Mouse (Mus musculus) heart, postnatal 0 days (tissue): ENCODE measurements at regions not wholly inside any gene's neighbourhood (a gene's known extent, or its start where the extent isn't known, plus 50 kb on each side); places are given as distances from the start of the nearest gene placed in this dataset.

Source experiments
- ATAC-seq: fragments of 200-750 bp; cut with Nextera tagmentation; 2 replicates; pipeline ENCODE4 v1.8.0; 2017; ENCODE audit warnings: low read depth, moderate number of reproducible peaks, moderate library complexity; ENCODE audit not compliant: insufficient read depth
- DNase-seq: peaks from one replicate; pipeline ENCODE4 v3.0.0-alpha.2; 2016; ENCODE audit warnings: low spot score
- H3K27ac ChIP-seq: fragments of 300-500 bp; sonication (generic); 2 replicates; pipeline ENCODE4 v1.5.1; 2014; ENCODE audit warnings: low read depth, mild to moderate bottlenecking
- H3K27me3 ChIP-seq: fragments of 300-500 bp; sonication (generic); 2 replicates; pipeline ENCODE4 v1.6.1; 2014; ENCODE audit warnings: low read length, mixed read lengths; ENCODE audit not compliant: control insufficient read depth, insufficient read depth
- H3K36me3 ChIP-seq: fragments of 300-500 bp; sonication (generic); replicated peaks from 2 replicates; pipeline ENCODE4 v1.6.1; 2014; ENCODE audit warnings: low read length, mixed read lengths; ENCODE audit not compliant: control insufficient read depth, insufficient read depth
- H3K4me1 ChIP-seq: fragments of 300-500 bp; sonication (generic); 2 replicates; pipeline ENCODE4 v1.6.1; 2014; ENCODE audit warnings: antibody characterized with exemption; ENCODE audit not compliant: control insufficient read depth, insufficient read depth
- H3K4me2 ChIP-seq: fragments of 300-500 bp; sonication (generic); 2 replicates; pipeline ENCODE4 v1.6.1; 2014; ENCODE audit warnings: low read depth, mild to moderate bottlenecking, low read length, moderate library complexity
- H3K4me3 ChIP-seq: fragments of 300-500 bp; sonication (generic); 2 replicates; pipeline ENCODE4 v1.5.1; 2014; ENCODE audit warnings: low read depth, low read length
- H3K9ac ChIP-seq: fragments of 300-500 bp; sonication (generic); replicated peaks from 2 replicates; pipeline ENCODE4 v1.6.1; 2014; ENCODE audit warnings: low read depth, low read length, mixed read lengths
- H3K9me3 ChIP-seq: fragments of 300-500 bp; sonication (generic); replicated peaks from 2 replicates; pipeline ENCODE4 v1.6.1; 2016; ENCODE audit warnings: low read length; ENCODE audit not compliant: control insufficient read depth
- CTCF ChIP-seq: IDR thresholded peaks from 2 replicates; pipeline ENCODE4 v1.5.1; 2016; ENCODE audit warnings: antibody characterized with exemption, control low read depth, low read depth
- WGBS: fragments of 180-500 bp; shearing (Covaris S2); extraction: QIAGEN DNeasy Blood & Tissue Kit; methylation state at CpG from one replicate; pipeline ENCODE4 v1.1.7; 2014; 5-methylcytosine and 5-hydroxymethylcytosine counted together

DNA sequence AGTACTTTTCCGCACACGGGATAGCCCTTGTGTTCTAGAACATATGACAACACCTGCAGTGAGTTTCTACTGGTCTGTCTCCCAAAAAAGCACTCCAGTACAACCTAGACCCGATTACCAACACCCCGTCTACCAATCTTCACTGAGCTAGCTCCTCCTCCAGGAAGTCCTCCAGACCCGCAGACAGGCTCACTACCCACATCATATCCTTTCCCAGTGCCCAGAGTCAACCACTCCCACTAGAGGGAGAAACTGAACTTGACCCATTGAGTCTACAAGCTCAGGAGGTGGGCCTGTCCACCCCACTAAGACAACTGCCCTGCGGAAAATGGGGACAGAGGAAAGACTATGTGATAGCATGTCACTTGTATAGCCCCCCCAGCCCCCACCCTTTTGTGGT is 51.2 kb upstream of the Ppp1r26 start:
- H3K4me2 ChIP-seq, result no peak overlapping the region
- H3K4me3 ChIP-seq, result no peak overlapping the region
- ATAC-seq (no peak), DNase-seq (no peak)
- 73% methylated on average over 6 of the region's 6 CpGs for WGBS
- no peaks in the 10 kb centered on the region for H3K4me1 ChIP-seq
- H3K9ac ChIP-seq, result no peak overlapping the region
- no peaks in the 10 kb centered on the region for H3K9me3 ChIP-seq
- no peak overlapping the region for H3K27ac ChIP-seq
- TF ChIP-seq CTCF, result no peak
- H3K36me3 ChIP-seq, result no peaks in the 10 kb centered on the region
- H3K27me3 ChIP-seq, result 0 out of 2 replicates have a peak, but pooled peaks cover 5% of the 10 kb centered on the region
